Mouse (Mus musculus) c-Kit-negative CD71-positive TER-119-positive erythroid progenitor cells, embryonic 14.5 days (primary cell): ENCODE measurements around the gene Nfat5.

Experiments used
- DNase-seq: peaks from one replicate; pipeline ENCODE4 v3.0.0-alpha.2; 2013; ENCODE audit warnings: low read depth, low spot score

Gene Nfat5

DNA sequence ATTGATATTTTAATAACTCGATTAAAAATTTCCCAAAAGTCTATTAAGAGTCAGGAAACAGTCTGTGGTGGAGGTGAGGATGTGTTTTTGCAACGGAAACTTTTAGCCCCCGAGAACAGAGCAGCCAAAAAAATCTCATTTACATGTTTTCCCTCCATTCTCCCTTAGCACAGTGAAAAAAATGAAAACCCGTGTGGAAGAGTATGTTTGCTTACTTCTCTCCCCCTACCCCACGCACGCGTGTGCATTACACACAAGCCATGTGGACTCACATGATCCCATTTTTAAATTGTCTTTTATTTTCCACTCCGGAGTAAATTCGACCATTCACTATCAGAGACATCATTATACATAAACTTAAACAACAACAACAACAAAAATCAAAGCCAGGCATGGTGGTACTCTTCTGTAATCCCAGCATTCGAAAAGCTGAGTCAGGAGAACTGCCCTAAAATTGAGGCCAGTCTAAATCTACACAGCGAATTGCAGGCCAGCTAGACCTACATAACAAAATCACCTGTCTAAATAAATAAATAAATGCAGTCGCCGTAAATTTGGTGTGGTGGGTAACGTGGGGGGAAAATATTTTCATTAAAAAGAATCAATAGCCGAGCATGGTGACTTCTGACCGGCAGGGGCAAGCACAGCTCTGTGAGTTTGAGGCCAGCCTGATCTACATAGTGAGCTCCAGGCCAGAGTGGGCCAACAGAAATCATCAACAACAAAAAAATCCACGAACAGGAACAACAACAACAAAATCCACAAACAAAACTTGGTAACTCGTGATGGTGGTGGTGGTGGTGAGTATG is 947 bp upstream of the Nfat5 start:
- DNase-seq = no peak

DNA sequence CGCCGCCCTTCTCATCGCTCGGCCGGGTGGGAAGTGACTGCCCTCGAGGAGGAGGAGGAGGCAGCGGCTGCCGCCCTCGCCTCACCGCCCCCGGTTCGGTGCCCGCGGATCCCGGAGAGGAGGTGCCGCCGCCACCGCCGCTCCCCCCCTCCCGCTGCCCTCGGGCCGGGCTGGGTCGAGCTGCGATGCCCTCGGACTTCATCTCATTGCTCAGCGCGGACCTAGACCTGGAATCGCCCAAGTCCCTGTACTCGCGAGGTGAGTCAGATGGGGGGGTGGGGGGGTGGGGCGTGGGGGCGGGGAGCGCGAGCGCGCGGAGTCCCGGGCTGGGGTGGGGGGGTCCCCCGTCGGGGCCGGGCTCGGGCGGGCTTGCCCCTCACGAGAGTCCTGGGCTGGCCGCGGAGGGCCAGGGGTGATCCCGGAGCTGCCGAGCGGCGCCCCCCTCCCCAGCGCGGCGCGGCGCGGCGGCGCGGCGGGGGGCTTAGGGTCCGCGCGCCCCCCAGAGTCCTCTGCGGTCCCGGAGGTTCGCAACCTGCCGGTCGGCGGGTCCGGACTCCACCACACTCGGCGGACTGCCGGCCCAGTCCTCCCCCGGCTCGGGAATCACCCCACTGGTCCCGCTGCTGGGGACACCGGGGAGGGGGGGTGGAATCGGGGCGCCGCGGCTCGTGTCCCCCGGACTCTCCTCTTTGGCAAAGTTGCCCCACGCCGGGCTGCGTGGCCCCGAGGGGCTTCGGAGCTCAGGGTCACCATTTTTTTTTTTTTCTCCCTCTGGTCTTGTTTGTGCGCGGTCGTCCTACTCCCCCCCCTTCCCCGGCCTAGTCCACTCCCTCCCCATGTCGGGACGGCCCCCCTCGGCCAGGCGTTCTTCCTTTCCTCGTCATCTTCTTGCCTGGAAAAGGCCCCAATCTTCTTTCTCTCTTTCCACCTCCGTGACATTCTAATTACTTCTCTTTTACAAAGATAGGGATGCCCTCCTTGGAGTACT is 665 bp downstream of the Nfat5 start:
- DNase-seq = peak; percentile 15

DNA sequence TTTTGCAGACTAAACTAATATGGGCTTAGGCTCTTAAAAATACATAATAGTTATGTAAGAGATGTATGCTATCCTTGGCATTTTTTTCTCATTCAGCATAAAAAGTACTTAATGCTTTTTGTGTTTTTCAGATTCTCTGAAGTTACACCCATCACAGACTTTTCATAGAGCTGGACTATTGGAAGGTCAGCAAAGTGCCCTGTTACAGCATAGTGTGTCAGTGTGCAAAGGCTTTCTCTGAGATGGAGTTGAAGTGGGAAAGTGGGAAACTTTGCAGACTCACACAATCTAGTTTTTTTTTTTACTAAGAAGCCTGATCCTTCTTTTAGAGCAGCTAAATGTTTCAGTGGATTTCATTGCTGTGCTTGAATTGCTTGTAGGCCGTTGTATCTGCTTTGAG is 2.2 kb downstream of the Nfat5 start:
- no peak for DNase-seq

DNA sequence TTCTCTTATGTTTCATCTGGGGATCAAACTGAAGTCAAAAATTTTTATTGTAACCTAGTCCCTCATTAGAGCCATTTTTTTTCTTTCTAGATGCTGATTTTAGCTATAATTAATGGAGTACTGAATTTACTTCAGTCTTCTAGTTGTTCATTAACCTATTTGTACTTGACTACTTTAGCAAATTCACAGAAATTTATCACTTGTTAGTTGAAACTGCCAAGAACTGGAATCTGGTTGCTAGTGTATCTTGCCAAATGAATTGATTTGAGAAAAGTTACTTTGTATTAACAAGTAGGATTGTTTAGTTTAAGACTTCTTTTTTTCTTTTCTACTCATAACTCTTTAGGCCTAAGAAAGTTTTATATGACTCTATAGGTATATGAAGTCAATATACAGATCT is 18.6 kb downstream of the Nfat5 start:
- no peak for DNase-seq

DNA sequence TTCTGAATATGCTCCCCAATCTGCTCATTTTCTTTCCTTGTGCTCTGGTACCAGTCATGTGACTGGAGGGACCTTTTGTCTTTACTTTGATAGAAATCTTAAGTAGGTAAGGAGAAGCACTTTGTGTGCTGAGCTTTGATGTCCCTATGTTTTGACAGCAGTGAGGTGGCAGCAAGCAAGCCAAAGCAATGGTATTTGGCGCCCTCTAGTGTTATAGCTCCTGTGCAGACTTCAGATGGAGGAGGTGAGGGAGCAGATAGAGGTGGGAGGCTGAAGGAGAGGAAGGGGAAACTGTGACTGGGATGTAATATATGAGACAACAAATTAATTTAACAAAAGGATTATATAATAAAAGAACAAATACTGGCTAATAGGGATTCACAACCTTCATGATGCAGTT is 30.9 kb downstream of the Nfat5 start:
- peak; percentile 73 for DNase-seq

DNA sequence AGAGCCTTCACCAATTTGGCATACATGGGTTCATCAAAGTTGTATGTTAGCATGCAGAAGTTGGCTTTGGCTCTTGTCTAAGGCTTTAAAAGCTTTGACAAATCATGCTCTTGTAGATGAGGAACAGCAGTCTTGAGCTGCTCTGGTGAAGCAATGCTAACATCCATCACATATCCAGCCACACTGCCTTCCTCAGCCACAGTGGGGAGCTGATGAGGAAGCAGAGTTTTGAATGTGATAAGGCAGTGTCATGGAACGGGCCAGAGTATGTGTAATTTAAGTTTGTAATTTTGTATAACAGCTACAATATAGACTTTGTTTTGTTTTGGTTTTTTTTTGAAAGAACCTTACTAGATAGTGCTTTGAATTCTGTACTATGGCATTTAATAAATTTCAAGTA is 36.3 kb downstream of the Nfat5 start:
- no peak for DNase-seq

DNA sequence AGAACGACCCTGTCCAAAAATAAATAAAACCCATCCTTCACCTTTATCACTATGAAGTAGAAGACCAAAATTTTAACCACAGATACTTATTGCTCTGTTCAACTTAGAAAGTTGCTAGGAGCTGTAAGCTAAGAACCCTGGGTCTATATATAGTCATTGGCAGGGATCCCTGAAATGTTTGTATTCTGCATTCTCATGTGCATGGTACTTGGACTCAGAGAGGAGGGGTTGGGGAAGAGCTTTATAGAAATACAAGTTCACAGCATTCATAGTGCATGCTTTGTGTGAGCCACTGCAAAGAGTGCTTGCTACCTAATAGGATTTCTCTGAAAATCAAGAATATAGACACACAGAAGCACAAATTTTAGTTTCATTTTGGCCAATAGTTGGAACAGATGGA is 43.2 kb downstream of the Nfat5 start:
- DNase-seq = no peak

DNA sequence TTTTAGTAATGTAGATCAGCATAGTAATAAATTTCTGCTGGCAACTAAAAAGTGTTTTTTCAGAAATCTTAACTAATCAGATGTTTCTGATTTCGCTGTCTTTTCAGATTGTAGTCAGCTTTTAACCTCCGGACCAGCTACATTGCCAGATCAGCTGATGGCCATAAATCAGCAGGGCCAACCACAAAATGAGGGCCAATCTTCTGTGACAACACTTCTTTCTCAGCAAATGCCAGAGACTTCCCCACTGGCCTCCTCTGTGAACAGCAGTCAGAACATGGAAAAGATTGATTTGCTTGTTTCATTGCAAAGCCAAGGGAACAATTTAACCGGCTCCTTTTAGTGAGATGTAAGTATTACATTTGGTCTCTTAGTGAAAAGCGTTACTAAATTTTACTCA is 77.0 kb downstream of the Nfat5 start:
- no peak for DNase-seq

DNA sequence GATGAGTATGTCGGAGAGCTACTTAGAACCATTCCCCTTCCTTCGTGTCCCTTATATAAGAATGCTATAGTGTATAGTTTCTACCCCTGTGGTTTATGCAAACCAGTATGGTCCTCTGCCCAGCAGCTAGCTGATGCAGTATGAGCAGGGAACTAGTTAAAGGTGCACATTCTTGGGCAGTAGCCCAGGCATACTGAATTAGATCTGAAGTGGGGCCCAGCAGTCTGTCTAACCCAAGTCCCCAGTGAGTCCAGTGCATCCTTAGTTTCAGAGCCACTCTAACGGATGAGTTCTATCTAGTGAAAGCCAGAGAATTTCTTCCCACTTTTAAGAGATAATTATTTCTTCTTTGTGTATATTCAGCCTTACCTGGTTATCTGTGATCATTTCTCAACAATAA is 84.1 kb downstream of the Nfat5 start:
- DNase-seq = no peak

DNA sequence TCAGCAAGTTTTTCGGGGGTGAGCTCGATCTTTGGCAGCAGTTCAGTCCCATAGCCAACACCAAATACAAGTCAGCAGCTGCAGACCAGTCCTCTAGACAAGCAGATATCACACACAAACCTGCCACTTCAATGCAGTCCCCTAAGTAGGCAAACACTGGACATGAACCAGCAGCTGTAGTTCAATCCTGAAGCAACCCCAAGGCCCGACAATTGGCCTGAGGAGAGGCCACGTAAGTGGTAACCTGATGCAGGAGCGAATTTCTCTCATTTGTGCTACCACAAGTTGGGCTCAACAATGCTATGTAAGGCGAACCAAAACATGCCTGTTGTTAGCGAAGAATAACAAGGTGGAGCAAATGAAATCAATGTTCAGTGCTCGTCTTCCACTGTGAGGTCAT is 87.5 kb downstream of the Nfat5 start:
- no peak for DNase-seq

DNA sequence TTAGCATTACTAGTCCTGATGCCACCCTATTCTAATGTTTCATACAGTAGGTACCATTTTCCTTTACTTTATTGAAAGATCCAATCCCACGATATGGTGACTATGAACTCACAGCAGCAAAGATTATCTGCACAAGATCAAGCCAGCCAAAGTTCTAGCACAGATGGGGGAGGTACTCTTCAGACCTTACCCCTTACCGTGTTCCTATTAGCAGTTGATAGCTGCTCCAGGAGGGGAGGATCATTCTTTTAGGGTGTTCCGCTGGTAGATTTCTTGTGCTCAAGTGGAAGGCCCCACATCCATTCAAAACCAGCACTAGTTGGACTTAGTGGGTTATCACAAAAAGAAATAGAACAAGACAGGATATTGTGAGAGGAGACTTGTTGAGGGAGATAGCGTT is 88.4 kb downstream of the Nfat5 start:
- no peak for DNase-seq

DNA sequence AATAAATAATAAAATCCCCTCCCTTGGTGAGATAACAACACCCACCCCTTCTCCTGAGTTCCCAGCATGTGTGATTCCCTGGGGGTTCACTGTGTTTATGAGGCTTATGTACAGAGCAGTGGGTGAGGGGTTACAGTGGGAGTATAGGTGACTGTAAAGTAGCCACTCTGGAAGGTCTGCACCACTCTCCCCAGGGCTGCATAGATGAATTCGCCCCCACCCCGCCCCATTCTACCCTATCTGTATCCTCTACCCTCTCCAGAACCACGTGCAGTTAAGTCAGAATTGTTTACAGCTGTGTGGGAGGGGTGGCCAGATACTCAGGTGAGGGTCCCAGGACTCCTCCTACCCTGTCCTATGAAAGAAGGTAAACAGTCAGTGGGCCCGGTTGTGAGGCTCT is 89.6 kb downstream of the Nfat5 start:
- DNase-seq = no peak

DNA sequence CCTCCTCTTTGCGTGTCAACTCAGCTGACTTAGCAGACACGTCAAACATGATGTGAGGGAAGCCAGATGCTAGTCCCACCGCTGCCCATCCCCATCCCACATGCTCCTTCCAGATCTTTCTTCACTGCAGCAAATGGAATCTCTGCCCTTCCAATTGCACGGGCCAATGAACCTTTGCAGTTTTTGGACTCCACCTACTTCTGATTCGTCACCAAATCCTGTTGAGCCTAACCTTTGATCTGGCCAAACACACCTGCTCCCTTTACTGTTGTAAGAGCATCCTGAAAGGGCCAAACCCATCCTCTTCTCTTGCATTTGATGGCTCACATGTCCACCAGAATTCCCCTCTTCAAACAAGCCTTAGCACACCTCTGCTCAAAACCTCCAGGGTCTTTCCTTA is 91.4 kb downstream of the Nfat5 start:
- no peak for DNase-seq

DNA sequence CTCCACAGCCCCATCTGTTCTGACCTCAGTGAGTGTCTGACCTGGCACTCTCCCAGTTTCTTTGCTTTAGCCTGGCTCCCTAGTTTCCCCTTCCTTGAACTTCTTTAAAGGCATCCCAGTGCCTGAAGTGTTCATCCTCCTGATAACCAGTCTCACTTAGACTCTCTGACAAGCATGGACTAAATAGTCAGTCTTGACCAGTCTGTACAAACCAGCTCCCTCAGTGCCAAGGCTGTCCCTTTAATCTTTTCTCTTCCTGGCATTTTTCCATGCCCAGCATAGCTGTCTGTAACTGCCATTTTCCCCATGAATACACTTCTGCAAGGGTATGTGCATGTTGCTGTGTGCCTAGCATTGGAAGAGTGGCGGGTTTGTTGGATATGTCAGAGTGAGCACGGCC is 91.8 kb downstream of the Nfat5 start:
- no peak for DNase-seq

DNA sequence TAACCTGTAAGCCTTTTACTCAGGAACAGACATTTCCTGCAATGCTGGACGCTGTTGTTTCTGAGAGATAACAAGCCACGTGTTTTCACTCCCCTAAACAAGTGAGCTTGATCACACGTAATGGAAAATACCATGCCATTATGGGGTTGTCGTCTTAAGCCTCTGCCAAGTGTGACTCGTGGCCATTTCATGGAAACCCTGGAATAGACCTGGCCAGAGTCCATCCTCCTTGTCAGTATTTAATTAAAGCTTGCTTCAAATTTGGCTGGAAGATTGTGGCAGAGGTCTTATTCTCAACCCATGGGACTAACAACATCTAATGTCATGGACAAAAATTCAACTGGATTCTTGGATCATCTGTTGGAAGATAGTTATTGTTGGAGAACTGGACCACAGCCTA is 92.9 kb downstream of the Nfat5 start:
- DNase-seq = no peak

DNA sequence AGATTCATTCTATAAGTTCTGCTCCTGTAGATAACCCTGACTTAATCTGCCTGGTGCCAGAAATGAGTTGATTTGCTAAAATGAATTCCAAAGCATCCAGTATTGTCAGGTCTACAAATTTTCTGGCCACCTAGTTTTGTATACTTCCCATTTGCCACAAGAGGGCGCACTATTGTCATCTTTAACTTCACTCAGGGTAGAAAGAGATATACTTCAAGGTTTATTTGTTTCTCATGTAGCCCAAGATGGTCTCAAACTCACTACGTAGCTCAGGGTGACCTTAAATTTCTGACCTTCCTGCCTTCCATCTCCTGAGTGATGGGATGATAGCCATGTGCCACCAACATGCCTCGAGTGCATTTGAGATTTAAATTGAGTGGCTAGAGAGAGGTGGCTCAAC is 93.4 kb downstream of the Nfat5 start:
- DNase-seq = peak; percentile 66

DNA sequence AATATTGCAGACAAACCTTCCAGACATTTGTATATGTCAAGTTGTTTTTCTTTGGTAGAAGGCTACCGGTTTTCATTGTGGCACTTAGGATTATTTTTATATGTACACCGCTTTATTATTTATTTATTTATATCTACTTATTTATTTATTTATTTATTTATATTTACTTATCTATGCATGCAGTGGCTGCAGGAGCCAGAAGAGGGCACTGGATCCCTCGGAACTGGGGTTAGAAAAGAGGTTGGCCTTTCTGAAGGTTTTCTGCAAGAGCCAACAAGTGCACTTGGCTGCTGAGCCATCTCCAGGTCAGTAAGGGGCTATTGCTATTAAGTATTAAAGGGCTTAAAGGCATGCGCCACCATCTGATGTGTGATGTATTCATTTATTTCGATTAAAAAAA is 94.6 kb downstream of the Nfat5 start:
- no peak for DNase-seq

DNA sequence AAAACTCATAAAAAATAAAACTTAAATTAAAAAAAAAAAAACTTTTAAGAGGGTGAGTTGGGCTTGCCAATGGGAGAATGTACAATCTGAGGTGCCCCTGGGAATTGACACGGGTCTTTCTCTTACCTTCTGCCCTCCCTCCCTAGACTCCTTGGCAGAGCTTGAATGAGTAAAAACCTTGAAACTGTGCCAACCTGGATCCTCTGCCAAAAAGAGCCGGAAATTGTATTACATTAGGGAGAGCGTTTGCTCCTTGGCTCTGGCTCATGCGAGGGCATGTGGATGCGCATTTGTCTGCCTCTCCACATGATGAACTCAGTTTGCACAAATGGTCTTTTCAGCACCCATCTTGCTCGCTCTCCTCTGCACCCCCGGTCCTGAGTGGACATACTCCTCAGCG is 96.3 kb downstream of the Nfat5 start:
- no peak for DNase-seq

DNA sequence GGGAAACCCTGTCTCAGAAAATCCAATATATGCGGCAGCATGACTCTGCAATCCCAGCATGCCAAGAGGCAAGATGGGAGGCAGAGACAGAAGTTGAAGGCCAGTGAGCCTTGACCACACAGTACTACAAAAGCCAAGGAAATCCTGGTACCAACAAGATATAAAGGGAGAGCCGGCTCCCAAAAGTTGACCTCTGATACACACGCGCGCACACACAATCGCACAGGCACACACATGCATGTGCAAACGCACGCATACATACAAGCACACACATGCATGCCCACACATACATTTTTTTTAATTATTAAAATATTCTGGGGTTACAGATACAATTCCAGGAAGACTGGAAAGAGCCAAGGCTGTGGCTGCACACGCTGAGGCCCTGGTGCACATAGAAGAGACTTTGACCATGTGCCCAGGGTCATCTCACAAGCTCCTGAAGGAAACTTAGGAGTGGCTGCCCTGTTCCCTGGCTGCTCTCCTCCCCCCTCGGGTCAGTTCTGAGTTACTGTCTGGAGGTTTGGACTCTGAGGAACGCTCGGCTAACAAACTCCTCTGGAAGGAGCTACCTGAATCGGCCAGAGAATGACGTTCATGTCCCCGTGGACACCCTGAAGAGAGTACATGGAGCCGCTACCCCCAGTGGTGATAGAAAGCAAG is 97.3 kb downstream of the Nfat5 start:
- no peak for DNase-seq

DNA sequence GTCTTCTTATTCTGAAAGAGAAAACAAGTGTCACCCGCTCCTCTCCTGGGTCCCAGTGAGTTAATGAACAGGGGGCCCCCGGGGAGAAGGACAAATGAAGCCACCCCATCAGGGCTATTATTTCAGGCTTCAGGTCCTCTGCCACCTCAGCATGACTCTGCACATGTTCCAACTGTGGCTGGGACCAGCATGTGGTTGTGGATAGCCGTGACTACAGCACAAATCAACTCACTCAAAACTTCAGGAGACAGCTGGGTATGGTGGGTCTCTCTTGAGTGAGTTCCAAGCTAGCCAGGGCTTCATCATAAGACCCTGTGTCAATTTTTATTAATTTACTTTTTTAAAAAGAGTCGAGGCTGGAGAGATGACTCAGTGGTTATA is 97.9 kb downstream of the Nfat5 start:
- DNase-seq = no peak

DNA sequence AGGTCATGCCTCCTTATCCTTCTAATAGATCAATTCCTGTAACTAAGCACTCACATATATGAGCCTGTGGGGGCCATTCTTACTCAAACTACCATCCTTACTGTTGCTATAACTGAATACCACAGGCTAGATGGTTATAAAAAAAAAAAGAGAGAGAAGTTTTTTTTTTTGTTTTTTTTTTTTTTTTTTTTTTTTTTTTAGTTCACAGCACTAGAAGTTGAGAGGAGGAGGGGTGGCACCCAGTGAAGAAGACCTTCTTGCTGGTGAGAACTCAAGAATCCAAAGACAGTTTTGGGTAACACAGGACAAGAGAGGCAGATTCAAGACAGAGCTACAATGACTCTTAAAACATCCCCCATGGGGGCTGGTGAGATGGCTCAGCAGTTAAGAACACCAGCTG is 102.1 kb downstream of the Nfat5 start:
- no peak for DNase-seq

DNA sequence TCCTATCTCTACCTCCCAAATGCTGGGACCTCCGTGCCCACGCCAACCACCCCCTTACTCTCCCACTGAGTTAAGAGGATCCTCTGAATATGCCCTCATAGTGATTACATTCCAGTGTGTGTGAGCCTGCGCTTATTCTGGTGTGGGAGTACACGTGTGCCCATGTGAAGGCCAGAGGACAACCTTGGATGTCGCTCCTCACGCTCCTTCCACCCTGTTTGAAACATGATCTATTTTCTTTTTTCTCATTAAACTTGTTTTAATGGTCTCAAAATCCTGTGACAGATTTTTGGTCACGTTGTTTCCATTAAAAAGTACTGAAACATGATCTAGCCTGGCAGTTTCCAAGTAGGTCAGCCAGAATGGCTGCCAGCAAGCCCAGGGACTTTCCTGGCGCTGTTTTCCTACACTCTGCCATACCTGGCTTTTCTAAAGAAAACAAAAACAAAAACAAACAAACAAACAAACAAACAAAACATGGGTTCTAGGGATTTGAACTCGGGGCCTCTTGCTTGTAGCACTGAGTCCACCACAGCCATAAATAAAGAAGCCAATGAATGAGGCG is 102.9 kb downstream of the Nfat5 start:
- no peak for DNase-seq
